Mouse (Mus musculus) limb, embryonic 13.5 days (tissue): ENCODE measurements around the gene Arhgap32. TPM values are rescaled to one million over a fixed set of nuclear protein-coding genes. Genes with fewer than 3 reads are reported as not detected.

Source experiments
- ATAC-seq: fragments of 200-750 bp; cut with Nextera tagmentation; 2 replicates; pipeline ENCODE4 v1.8.0; 2017; ENCODE audit warnings: low read depth, moderate number of reproducible peaks, moderate TSS enrichment; ENCODE audit not compliant: low FRiP score
- H3K27ac ChIP-seq: fragments of 300-500 bp; sonication (generic); 2 replicates; pipeline ENCODE4 v1.5.1; 2015; ENCODE audit warnings: inconsistent platforms, mild to moderate bottlenecking, moderate library complexity
- H3K27me3 ChIP-seq: fragments of 300-500 bp; sonication (generic); 2 replicates; pipeline ENCODE4 v1.6.1; 2015; ENCODE audit warnings: mild to moderate bottlenecking, inconsistent platforms
- H3K36me3 ChIP-seq: fragments of 300-500 bp; sonication (generic); 2 replicates; pipeline ENCODE4 v1.6.1; 2015; ENCODE audit warnings: inconsistent platforms, mild to moderate bottlenecking, moderate library complexity
- H3K4me1 ChIP-seq: fragments of 300-500 bp; sonication (generic); 2 replicates; pipeline ENCODE4 v1.6.1; 2015; ENCODE audit warnings: inconsistent platforms
- H3K4me2 ChIP-seq: fragments of 300-500 bp; sonication (generic); replicated peaks from 2 replicates; pipeline ENCODE4 v1.6.1; 2015; ENCODE audit warnings: inconsistent platforms, mild to moderate bottlenecking, moderate library complexity
- H3K4me3 ChIP-seq: fragments of 300-500 bp; sonication (generic); 2 replicates; pipeline ENCODE4 v1.5.1; 2015; ENCODE audit warnings: moderate library complexity, mild to moderate bottlenecking, inconsistent platforms
- H3K9ac ChIP-seq: fragments of 300-500 bp; sonication (generic); 2 replicates; pipeline ENCODE4 v1.6.1; 2015; ENCODE audit warnings: mild to moderate bottlenecking, inconsistent platforms
- H3K9me3 ChIP-seq: fragments of 300-500 bp; sonication (generic); 2 replicates; pipeline ENCODE4 v1.6.1; 2016; ENCODE audit warnings: inconsistent platforms
- WGBS: fragments of 180-500 bp; shearing (Covaris S2); methylation state at CpG from one replicate; pipeline ENCODE4 v1.1.7; 2015; 5-methylcytosine and 5-hydroxymethylcytosine counted together
- polyA plus RNA-seq: library from polyadenylated mRNA; unstranded; fragments of >200 nt; fragmentation: Nextera tagmentation; extraction: Ambion mirVana; gene quantifications from 2 replicates; pipeline ENCODE4 v1.2.1, GENCODE M21; 2015

The Arhgap32 gene
- polyA plus RNA-seq, 1 experiment from 2014 or later, result 6.6 TPM

DNA sequence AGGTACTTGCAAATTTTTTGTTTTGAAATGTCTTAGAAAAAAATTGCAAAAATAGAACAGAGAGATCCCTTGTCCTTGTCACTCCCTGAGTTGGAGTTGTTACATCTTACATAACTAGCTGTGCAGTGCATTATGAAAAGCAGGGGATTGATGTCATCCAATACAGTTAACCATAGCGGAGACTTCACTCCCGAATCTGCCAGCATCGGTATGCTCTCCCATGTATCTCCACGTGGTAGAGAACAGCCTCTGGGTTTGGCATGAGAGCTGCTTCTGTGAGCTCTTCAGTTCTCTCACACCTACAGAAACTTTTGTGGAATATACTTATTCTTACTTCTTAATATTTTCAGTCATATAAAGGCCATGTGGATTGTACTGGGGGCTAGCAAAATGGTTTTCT, 106.2 kb downstream of the Arhgap32 start:
- Histone ChIP-seq H3K9ac (no peak overlapping the region), H3K36me3 (no peaks in the 10 kb centered on the region), H3K4me3 (no peak overlapping the region), H3K27ac (no peak overlapping the region), H3K9me3 (no peaks in the 10 kb centered on the region), H3K4me1 (peaks cover 20% of the 10 kb centered on the region), H3K27me3 (no peaks in the 10 kb centered on the region), H3K4me2 (no peak overlapping the region)
- 76% methylated on average over 4 of the region's 4 CpGs for WGBS
- no peak for ATAC-seq

DNA sequence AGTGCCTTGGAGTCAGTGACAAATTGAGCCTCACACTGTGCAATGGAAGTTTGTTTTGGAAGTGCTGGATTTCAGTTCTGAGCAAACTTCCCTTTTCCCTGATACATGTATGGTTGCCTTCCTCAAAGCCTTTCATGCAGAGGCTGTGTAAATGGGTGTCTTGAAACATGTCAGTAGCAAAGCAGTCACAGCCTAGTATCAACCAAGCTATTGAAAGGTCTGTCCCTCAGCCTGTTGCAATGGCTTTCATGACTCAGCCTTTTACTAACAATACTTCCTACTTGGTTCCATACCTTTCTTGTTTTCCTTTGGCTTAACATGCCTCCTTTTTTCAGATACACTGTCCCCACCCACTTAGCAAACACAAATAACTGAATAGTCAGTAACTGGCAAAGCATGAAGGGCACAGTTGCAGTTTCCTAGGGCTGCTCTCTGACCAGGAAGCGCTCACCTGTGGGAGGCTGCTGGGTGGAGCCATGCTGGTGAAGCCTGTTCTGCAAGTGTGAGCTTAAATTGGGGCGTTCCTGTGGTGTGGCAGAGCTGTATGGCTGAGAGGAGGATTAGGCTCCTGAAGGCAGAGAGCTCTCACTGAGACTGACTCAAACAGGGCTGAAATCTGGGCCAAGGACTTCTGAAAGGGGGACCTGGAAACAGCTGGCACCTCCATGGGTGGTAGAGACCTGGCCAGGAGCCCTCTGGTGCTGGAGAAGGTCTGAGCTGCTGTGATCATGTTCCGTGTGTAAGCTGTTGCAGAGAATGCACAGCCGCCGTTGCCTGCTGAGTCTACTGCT, 108.0 kb downstream of the Arhgap32 start:
- Histone ChIP-seq H3K9ac (no peak overlapping the region), H3K27ac (no peak overlapping the region; the same call in 1 of the 2 replicates)
- WGBS, result 26% methylated on average over 5 of the region's 5 CpGs

DNA sequence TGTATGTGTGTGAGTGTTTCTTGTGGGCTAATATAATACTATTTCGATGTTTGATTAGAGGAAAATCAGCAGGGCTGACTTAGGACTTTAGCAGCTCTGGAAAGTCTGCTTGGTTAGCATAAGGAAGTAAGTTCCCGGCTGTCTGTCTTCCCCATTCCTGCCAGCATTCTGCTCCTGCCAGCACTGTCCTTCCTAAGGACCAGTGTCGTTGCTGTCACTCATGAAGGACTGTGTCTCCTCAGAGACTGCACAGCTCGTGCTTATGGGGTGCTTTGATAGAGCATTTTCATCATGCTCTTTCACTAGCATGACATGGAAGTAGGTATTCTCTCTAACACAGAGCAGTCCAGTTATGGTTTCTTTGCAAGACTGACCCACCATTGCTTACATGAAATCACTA, 109.0 kb downstream of the Arhgap32 start:
- Histone ChIP-seq H3K9ac (no peak overlapping the region), H3K9me3 (no peaks in the 10 kb centered on the region), H3K4me2 (no peak overlapping the region), H3K36me3 (no peaks in the 10 kb centered on the region), H3K4me1 (peaks cover 20% of the 10 kb centered on the region), H3K27ac (no peak overlapping the region), H3K4me3 (no peak overlapping the region), H3K27me3 (no peaks in the 10 kb centered on the region)
- WGBS, result 65% methylated on average over 4 of the region's 4 CpGs
- ATAC-seq, result no peak

More for the DNA sequence above, 108.0 kb downstream of the Arhgap32 start:
- no peak for ATAC-seq
- Histone ChIP-seq H3K4me1 (peaks cover 20% of the 10 kb centered on the region), H3K36me3 (no peaks in the 10 kb centered on the region), H3K9me3 (no peaks in the 10 kb centered on the region), H3K4me2 (peak overlapping the region; percentile 28; the same call in 1 of the 2 replicates), H3K4me3 (no peak overlapping the region), H3K27me3 (no peaks in the 10 kb centered on the region)

DNA sequence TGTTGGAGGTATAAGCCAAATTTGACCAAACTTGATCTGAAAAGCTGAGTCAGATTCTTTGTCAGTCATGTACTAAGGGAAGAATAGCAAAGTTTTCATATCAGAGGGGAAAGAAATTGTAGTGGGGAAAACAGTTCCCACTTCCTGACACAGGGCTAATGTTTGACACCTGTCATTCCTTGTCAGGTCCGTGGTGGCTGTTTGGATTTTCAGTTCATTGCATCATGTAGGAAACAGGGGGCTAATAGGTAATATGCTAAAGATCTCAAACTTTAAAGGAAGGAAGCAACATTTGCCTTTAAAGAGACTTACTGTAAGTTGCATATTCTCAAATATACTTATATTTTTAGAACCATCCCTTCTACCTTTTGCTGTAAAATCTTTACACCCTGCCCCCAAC, 109.6 kb downstream of the Arhgap32 start:
- no peaks in the 10 kb centered on the region for H3K36me3 ChIP-seq
- H3K4me2 ChIP-seq, result no peak overlapping the region
- no peak overlapping the region for H3K9ac ChIP-seq
- H3K4me1 ChIP-seq, result peaks cover 20% of the 10 kb centered on the region
- ATAC-seq, result no peak
- WGBS, result 70% methylated on average over 1 of the region's 1 CpGs
- H3K9me3 ChIP-seq, result no peaks in the 10 kb centered on the region
- no peak overlapping the region for H3K4me3 ChIP-seq
- H3K27ac ChIP-seq, result no peak overlapping the region
- H3K27me3 ChIP-seq, result no peaks in the 10 kb centered on the region

DNA sequence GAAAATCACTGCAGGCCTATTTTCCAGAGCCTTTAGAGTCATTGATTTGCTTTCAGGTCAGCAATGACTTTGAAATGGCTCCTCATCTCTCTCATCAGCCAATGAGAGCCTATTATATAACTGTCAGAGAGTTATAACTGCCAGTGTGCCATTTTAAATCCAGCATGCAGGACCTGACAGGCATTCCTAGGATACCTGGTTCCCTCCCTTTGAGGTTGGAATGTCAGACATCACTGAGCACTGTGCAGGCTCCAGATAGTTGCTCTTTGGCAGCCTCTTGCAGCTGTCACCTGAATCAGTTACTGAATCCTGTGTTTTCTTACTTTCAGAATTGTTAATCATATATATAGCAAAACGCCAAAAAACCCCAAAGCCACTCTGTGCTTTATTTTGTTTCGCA, 111.1 kb downstream of the Arhgap32 start:
- Histone ChIP-seq H3K4me3 (no peak overlapping the region), H3K36me3 (no peaks in the 10 kb centered on the region)
- no peak for ATAC-seq

DNA sequence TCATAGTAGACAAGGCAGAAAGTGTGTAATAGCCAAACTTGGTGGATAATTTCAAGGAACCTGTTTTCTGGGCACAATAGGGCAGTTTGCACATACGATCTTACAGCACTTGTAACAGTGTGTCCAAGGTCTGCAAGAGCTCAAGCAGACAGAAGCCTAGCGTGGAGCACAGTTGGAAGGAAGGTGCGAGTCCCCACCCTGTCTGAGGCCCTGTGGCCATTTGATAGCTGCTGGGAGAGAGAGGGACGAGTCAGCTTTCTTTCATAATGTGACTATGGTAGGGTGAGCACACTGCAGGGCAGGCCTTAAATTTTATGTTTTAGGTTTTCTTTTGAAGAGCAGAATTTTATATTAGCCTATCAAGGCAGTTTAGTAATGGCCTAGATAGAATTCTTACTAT, 117.7 kb downstream of the Arhgap32 start:
- no peaks in the 10 kb centered on the region for H3K4me1 ChIP-seq

More for the DNA sequence above, 111.1 kb downstream of the Arhgap32 start:
- Histone ChIP-seq H3K9ac (no peak overlapping the region), H3K9me3 (no peaks in the 10 kb centered on the region), H3K27me3 (no peaks in the 10 kb centered on the region), H3K4me1 (peaks cover 20% of the 10 kb centered on the region), H3K4me2 (no peak overlapping the region), H3K27ac (no peak overlapping the region)
- WGBS, result 74% methylated on average over 2 of the region's 2 CpGs

DNA sequence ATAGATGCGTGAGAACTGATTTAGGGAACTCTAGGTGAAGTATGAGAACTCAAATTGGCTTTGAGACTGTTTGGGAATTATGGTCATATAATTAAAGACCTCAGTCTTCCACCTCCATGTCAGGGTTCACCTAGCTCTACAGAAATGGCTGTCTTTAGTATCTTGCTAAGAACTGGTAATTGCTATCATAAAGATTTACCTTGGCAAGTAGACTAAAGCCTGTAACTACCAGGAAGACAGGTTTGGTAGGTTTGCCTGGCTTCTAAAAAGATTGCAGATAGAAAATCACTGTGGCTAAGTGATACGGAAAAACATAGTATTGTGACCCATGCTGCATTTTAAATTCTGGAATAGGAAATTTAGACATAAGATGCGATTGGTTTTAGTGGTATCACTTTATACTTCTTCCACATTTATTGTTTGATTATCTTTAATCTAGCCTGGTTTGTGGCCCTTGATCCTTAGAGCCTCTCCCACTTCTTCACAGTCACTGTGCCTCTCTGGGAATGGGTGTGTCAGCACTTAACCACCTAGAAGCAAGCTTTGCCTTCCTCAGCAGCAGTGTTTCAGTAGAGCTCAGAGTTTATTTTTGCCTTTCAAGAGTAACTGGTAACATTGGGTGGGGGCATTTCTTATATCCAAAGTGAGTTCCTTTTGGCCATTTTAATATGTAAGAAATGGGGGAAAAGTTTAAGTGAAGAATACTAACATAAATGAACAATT, 119.0 kb downstream of the Arhgap32 start:
- 79% methylated on average over 3 of the region's 3 CpGs for WGBS
- Histone ChIP-seq H3K4me2 (no peak overlapping the region), H3K9me3 (no peaks in the 10 kb centered on the region), H3K27ac (no peak overlapping the region), H3K36me3 (peaks cover 3% of the 10 kb centered on the region; the same call in 1 of the 2 replicates), H3K4me1 (no peaks in the 10 kb centered on the region), H3K27me3 (no peaks in the 10 kb centered on the region), H3K9ac (no peak overlapping the region), H3K4me3 (no peak overlapping the region)
- ATAC-seq, result no peak

More for the DNA sequence above, 117.7 kb downstream of the Arhgap32 start:
- 76% methylated on average over 4 of the region's 4 CpGs for WGBS
- Histone ChIP-seq H3K36me3 (no peaks in the 10 kb centered on the region), H3K27me3 (no peaks in the 10 kb centered on the region), H3K4me3 (no peak overlapping the region), H3K9me3 (no peaks in the 10 kb centered on the region), H3K9ac (no peak overlapping the region), H3K27ac (no peak overlapping the region), H3K4me2 (no peak overlapping the region)
- ATAC-seq, result no peak

DNA sequence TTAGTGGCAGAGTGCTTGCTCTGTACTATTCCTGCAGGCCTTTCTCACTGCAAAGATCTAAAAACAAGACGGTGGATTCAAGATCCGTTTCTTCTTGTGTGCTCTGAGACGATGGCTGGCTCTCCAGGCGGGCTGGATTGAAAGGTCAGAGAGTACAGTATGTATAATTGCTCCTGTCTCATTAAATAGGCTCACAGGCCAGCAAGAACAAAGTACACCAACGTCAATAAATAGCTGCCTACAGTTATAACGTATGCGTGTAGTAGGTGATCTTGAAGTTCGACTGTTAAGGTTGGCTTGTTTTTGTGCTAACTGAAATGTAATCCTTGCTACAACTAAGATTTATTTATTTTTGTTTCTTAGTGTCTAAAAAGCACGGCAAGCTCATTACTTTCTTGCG, 123.0 kb downstream of the Arhgap32 start:
- Histone ChIP-seq H3K36me3 (peaks cover 9% of the 10 kb centered on the region), H3K9ac (no peak overlapping the region), H3K4me3 (no peak overlapping the region), H3K4me1 (no peaks in the 10 kb centered on the region), H3K9me3 (no peaks in the 10 kb centered on the region), H3K27me3 (no peaks in the 10 kb centered on the region), H3K27ac (no peak overlapping the region), H3K4me2 (no peak overlapping the region)
- ATAC-seq, result no peak
- WGBS, result 69% methylated on average over 10 of the region's 10 CpGs

DNA sequence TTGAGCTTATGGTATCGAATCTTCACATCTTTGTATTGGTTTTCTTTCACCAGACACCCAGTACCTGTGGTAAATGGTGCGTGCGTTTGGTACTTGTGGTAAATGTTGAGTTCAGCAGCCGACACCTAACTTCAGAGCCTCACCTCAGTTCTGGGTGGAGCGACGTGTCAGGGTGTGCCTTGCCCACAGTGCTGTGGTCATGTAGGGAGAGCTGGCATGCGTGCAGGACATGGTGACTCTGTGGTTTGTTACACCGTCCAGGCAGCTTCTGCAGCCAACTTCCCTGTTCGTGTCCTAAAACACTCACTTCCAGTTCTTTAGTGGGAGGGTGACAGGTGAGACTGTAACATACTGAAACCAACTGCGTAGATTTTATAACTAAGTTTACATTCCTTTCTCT, 123.5 kb downstream of the Arhgap32 start:
- ATAC-seq, result no peak
- Histone ChIP-seq H3K27ac (no peak overlapping the region), H3K4me3 (no peak overlapping the region), H3K9ac (no peak overlapping the region), H3K4me2 (no peak overlapping the region), H3K36me3 (peaks cover 9% of the 10 kb centered on the region), H3K9me3 (no peaks in the 10 kb centered on the region), H3K27me3 (no peaks in the 10 kb centered on the region), H3K4me1 (no peaks in the 10 kb centered on the region)
- WGBS, result 87% methylated on average over 10 of the region's 10 CpGs

DNA sequence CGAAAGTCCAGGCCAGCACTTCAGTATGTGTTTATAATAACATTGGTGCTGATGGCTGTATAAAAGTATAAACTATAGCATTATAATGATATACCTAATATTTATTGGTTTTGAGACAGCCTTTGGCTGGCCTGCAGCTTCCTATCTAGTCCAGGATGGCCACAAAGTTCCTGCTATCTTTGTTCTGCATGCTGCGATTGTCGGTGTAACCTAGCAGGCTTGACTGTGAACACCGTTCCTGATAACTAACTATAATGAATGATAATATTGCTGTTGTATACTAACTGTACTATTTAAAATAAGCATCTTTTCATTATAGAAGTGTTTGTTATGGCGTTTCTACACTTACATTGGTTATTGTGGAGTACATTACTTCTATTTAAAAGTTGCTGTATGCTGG, 124.5 kb downstream of the Arhgap32 start:
- H3K4me3 ChIP-seq, result no peak overlapping the region
- H3K27ac ChIP-seq, result no peak overlapping the region
- H3K36me3 ChIP-seq, result peaks cover 9% of the 10 kb centered on the region
- H3K9me3 ChIP-seq, result no peaks in the 10 kb centered on the region
- H3K4me2 ChIP-seq, result no peak overlapping the region
- H3K27me3 ChIP-seq, result no peaks in the 10 kb centered on the region
- WGBS, result 97% methylated on average over 5 of the region's 5 CpGs
- H3K4me1 ChIP-seq, result no peaks in the 10 kb centered on the region
- no peak overlapping the region for H3K9ac ChIP-seq
- ATAC-seq, result no peak

DNA sequence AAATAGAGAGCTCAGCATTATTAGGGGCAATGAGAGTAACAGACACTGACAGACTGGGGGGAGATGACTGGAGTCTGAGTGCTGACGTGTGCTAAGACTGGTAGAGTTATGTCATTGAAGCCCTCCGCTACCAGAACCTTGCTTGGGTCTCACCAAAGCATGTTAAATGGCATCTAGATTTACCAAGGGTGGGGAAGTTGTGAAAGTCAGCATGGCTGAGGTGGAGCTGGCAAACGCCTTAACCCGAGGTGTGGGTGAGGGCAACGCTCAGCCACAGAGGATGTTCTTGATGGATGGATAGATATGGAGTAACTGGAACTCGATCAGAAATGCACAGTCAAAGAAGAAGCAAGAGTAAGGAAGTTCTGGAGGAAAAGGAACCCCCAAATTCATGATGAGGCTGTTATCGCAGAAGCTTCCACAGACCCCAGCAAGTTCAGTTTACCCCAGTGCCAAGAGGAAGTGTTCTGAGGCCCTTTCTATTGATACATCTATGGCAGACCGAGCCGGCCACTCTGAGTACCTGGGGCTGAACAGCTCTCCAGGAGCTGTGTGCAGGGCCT, 125.8 kb downstream of the Arhgap32 start:
- no peak overlapping the region for H3K27ac ChIP-seq
- no peak for ATAC-seq
- no peak overlapping the region for H3K9ac ChIP-seq
- no peak overlapping the region for H3K4me2 ChIP-seq
- 88% methylated on average over 9 of the region's 9 CpGs for whole genome bisulfite sequencing
- no peaks in the 10 kb centered on the region for H3K27me3 ChIP-seq
- peaks cover 18% of the 10 kb centered on the region for H3K36me3 ChIP-seq
- H3K4me1 ChIP-seq, result no peaks in the 10 kb centered on the region
- H3K9me3 ChIP-seq, result no peaks in the 10 kb centered on the region
- no peak overlapping the region for H3K4me3 ChIP-seq

DNA sequence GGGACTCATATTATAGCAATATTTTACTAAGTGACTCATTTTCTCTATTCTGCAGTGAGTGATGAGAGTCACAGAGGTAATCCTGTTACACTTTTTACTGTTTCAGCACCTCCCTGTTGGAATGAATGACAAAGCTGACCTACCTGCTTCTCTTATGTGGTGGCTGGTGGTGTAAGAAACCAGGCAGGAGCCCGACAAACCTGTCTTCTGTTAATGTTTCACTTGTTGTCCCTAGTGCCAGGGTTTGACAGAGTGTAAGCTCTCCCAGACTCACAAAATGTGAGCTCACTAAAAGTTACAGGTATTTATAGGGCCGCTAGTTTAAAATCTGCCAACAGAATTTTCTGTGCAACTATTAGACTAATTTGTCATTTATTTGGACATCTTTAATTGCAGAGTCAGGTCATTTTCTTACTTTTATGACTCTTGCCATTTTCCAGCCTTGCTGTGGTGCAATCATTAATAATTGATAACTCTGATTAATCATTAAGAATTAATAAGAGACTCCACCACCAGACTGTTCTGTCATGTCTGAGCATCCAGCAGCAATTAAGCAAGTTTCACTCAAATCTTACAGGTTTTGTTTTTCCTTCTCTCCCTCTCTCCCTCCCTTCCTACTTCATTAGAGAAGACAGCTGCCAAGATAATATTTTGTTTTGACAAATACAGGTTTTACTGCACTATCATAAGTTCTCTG, 127.1 kb downstream of the Arhgap32 start:
- WGBS, result 64% methylated on average over 2 of the region's 2 CpGs
- Histone ChIP-seq H3K36me3 (peaks cover 30% of the 10 kb centered on the region), H3K27ac (no peak overlapping the region), H3K9me3 (no peaks in the 10 kb centered on the region), H3K27me3 (no peaks in the 10 kb centered on the region), H3K4me2 (no peak overlapping the region), H3K9ac (no peak overlapping the region), H3K4me1 (no peaks in the 10 kb centered on the region), H3K4me3 (no peak overlapping the region)
- no peak for ATAC-seq
